ENCODE assay signal across 22 mouse cellular contexts in genomic region chr15:4092586-4092985, GRCm38 (mm10).
"Had no signal": no experiment of that assay in that cellular context is flagged by ENCODE, and none has a peak within 500 bp of the region (broad histone marks: within the 10 kb centered on the region; RNA-seq: fewer than 3 reads in every experiment).

No protein-coding gene starts in this region.

- H3K27me3 ChIP-seq: limb, embryonic 12.5 days; limb, embryonic 15.5 days; megakaryocyte, embryonic 14.5 days; midbrain, embryonic 13.5 days had no signal

- H3K9ac ChIP-seq: limb, embryonic 12.5 days; limb, embryonic 15.5 days; liver, embryonic 14.5 days; liver, postnatal 0 days; midbrain, embryonic 13.5 days had no signal

- H3K9me3 ChIP-seq: limb, embryonic 12.5 days; limb, embryonic 15.5 days; megakaryocyte, embryonic 14.5 days; midbrain, embryonic 10.5 days; midbrain, embryonic 13.5 days had no signal

- H3K4me2 ChIP-seq: limb, embryonic 12.5 days; limb, embryonic 15.5 days; liver, embryonic 11.5 days; midbrain, embryonic 13.5 days had no signal

- DNase-seq: kidney, adult 2 months; kidney, postnatal 36 days; layer of hippocampus, postnatal 36 days; left cerebral cortex, postnatal 4 days; liver, postnatal 0 days; lung, postnatal 14 days; right cerebral cortex, adult 18-20 months; right cerebral cortex, postnatal 14 days; right cerebral cortex, postnatal 4 days; thymus, adult 2 months; thymus, postnatal 14 days; thymus, postnatal 4 days had no signal

- H3K4me1 ChIP-seq: limb, embryonic 12.5 days; limb, embryonic 15.5 days; megakaryocyte, embryonic 14.5 days; midbrain, embryonic 10.5 days had no signal

- H3K4me3 ChIP-seq: limb, embryonic 12.5 days; limb, embryonic 15.5 days; megakaryocyte, embryonic 14.5 days; midbrain, embryonic 10.5 days; midbrain, embryonic 13.5 days had no signal

- H3K27ac ChIP-seq: kidney, postnatal 0 days; limb, embryonic 12.5 days; limb, embryonic 15.5 days; liver, embryonic 14.5 days; midbrain, embryonic 10.5 days; midbrain, embryonic 13.5 days; stomach, postnatal 0 days had no signal

- ATAC-seq: intestine, postnatal 0 days; liver, postnatal 0 days; midbrain, embryonic 13.5 days had no signal
